Mouse (Mus musculus): ENCODE measurements around the gene Srcap. TPM values are rescaled to one million over a fixed set of nuclear protein-coding genes. Genes with fewer than 3 reads are reported as not detected.
"Not testable (repeated sequence)": the region's sequence is repeated elsewhere in the genome, so short reads cannot be mapped to it uniquely, and the experiment has no call there.

The Srcap gene
- total RNA-seq, 2 experiments from 2014 or later: 45.4 to 46.3 TPM

- intact Hi-C loops (cut with DNase I; ENCODE audit: low total_unique reads): no loop called here
- DNase-seq: no peak
Measured at GRCm38 (mm10) chr7:127485416-127485815, 26.4 kb upstream of the Srcap start.

- intact Hi-C loops (cut with DNase I; ENCODE audit: low total_unique reads); DNase-seq: not testable (repeated sequence)
Measured at GRCm38 (mm10) chr7:127488364-127488763, 23.4 kb upstream of the Srcap start.

GRCm38 (mm10) chr7:127489982-127490381, 21.8 kb upstream of the Srcap start:
- peak; percentile 15 for DNase-seq

GRCm38 (mm10) chr7:127491846-127492245, 19.9 kb upstream of the Srcap start:
- intact Hi-C loops (cut with DNase I; ENCODE audit: low total_unique reads): loop anchor here (1.0 kb wide), 1 partner anchor 16 kb away; no protein-coding TSS in a partner anchor
- DNase-seq: no peak

More at GRCm38 (mm10) chr7:127489982-127490381, 21.8 kb upstream of the Srcap start:
- intact Hi-C loops (cut with DNase I; ENCODE audit: low total_unique reads): no loop called here

- intact Hi-C loops (cut with DNase I; ENCODE audit: low total_unique reads): loop anchor here (5.0 kb wide), 1 partner anchor 132 kb away; no protein-coding TSS in a partner anchor
- no peak for DNase-seq
Measured at GRCm38 (mm10) chr7:127494648-127495047, 17.1 kb upstream of the Srcap start.

- intact Hi-C loops (cut with DNase I; ENCODE audit: low total_unique reads): loop anchor here (5.0 kb wide), 1 partner anchor 135 kb away; no protein-coding TSS in a partner anchor
- no peak for DNase-seq
Measured at GRCm38 (mm10) chr7:127497382-127497781, 14.4 kb upstream of the Srcap start.

GRCm38 (mm10) chr7:127498407-127498806, 13.4 kb upstream of the Srcap start:
- DNase-seq: no peak
- intact Hi-C loops (cut with DNase I; ENCODE audit: low total_unique reads): loop anchor here (5.0 kb wide), 1 partner anchor 136 kb away; no protein-coding TSS in a partner anchor

- intact Hi-C loops (cut with DNase I; ENCODE audit: low total_unique reads): loop anchor here (1.0 kb wide), 1 partner anchor 17 kb away; no protein-coding TSS in a partner anchor
- no peak for DNase-seq
Measured at GRCm38 (mm10) chr7:127508291-127508690, 3.5 kb upstream of the Srcap start.

- DNase-seq; intact Hi-C loops (cut with DNase I; ENCODE audit: low total_unique reads): not testable (repeated sequence)
Measured at GRCm38 (mm10) chr7:127509830-127510229, 2.0 kb upstream of the Srcap start.

- DNase-seq: no peak
- intact Hi-C loops (cut with DNase I; ENCODE audit: low total_unique reads): no loop called here
Measured at GRCm38 (mm10) chr7:127511241-127511640, 542 bp upstream of the Srcap start.

- intact Hi-C loops (cut with DNase I; ENCODE audit: low total_unique reads): no loop called here
- peak; percentile 92 for DNase-seq
Measured at GRCm38 (mm10) chr7:127512231-127513015, 640 bp downstream of the Srcap start.

- peak; percentile 7 for DNase-seq
- intact Hi-C loops (cut with DNase I; ENCODE audit: low total_unique reads): no loop called here
Measured at GRCm38 (mm10) chr7:127513016-127513390, 1.2 kb downstream of the Srcap start.

GRCm38 (mm10) chr7:127513781-127514180, 2.0 kb downstream of the Srcap start:
- DNase-seq: no peak
- intact Hi-C loops (cut with DNase I; ENCODE audit: low total_unique reads): no loop called here

GRCm38 (mm10) chr7:127515846-127516245, 4.1 kb downstream of the Srcap start:
- DNase-seq: peak; percentile 32
- intact Hi-C loops (cut with DNase I; ENCODE audit: low total_unique reads): no loop called here

- intact Hi-C loops (cut with DNase I; ENCODE audit: low total_unique reads): no loop called here
- no peak for DNase-seq
Measured at GRCm38 (mm10) chr7:127516344-127516743, 4.6 kb downstream of the Srcap start.

GRCm38 (mm10) chr7:127519284-127519683, 7.5 kb downstream of the Srcap start, which contains the start of gene Gm42715:
Gm42715 (plus strand) TSS chr7:127519584.
- intact Hi-C loops (cut with DNase I; ENCODE audit: low total_unique reads): no loop called here
- DNase-seq: no peak

- intact Hi-C loops (cut with DNase I; ENCODE audit: low total_unique reads): no loop called here
- no peak for DNase-seq
Measured at GRCm38 (mm10) chr7:127541671-127542070, 29.9 kb downstream of the Srcap start.

- intact Hi-C loops (cut with DNase I; ENCODE audit: low total_unique reads): no loop called here
- DNase-seq: no peak
Measured at GRCm38 (mm10) chr7:127549116-127549835, 37.5 kb downstream of the Srcap start.

GRCm38 (mm10) chr7:127551558-127551957, 39.8 kb downstream of the Srcap start:
- intact Hi-C loops (cut with DNase I; ENCODE audit: low total_unique reads): no loop called here
- no peak for DNase-seq

- no peak for DNase-seq
- intact Hi-C loops (cut with DNase I; ENCODE audit: low total_unique reads): no loop called here
Measured at GRCm38 (mm10) chr7:127560580-127560979, 48.8 kb downstream of the Srcap start.
